Mouse (Mus musculus) left cerebral cortex, postnatal 10 days (tissue): ENCODE results near the gene Vmn1r228. TPM values are rescaled to one million over a fixed set of nuclear protein-coding genes. Genes with fewer than 3 reads are reported as not detected.

Experiments used
- DNase-seq, 2 experiments: peaks; one replicate each; pipeline ENCODE4 v3.0.0; 2021 to 2022; ENCODE audit warnings: low spot score in 2 of 2, mixed read lengths in 1 of 2; ENCODE audit errors: extremely low spot score in 1 of 2
- intact Hi-C: fragments of 180-260 bp; cut with DNase I; formaldehyde crosslinking; loops from one replicate; pipeline ENCODE4 v1.15.1; 2025
- total RNA-seq, 2 experiments: library from RNA; stranded (reverse); gene quantifications; 2 replicates each; pipeline ENCODE4 v1.2.3; 2021

Gene Vmn1r228
- total RNA-seq = not detected

- no peak for DNase-seq
- intact Hi-C loops = no loop called here
Measured at GRCm38 (mm10) chr17:20786057-20786456, at the start of gene Vmn1r228. Vmn1r228 (minus strand) TSS chr17:20786157.

- intact Hi-C loops = no loop called here
- DNase-seq = no peak
Measured at GRCm38 (mm10) chr17:20811255-20811654, 25.3 kb upstream of the Vmn1r228 start, which contains the start of gene Vmn1r229. Vmn1r229 (plus strand) TSS chr17:20811555.

- intact Hi-C loops = no loop called here
- no peak for DNase-seq
Measured at GRCm38 (mm10) chr17:20729543-20729942, 56.4 kb downstream of the Vmn1r228 start, which contains the start of gene Vmn1r227. Vmn1r227 (plus strand) TSS chr17:20729843.

Other genes starting within 250 kb of the Vmn1r228 start
- gene Vmn2r109, start 221.4 kb downstream of the Vmn1r228 start, total RNA-seq = not detected
- gene Vmn2r110, start 189.7 kb downstream of the Vmn1r228 start, total RNA-seq = not detected
- gene Fpr-rs3, start 161.3 kb downstream of the Vmn1r228 start, total RNA-seq = not detected
- gene Vmn1r226, start 103.3 kb downstream of the Vmn1r228 start, total RNA-seq = not detected
- not detected for gene Vmn1r227, start 56.3 kb downstream of the Vmn1r228 start, total RNA-seq
- under 1 TPM; 0.10 to 0.11 TPM for gene Vmn1r229, start 25.4 kb upstream of the Vmn1r228 start, total RNA-seq
- not detected for gene Vmn1r230, start 54.3 kb upstream of the Vmn1r228 start, total RNA-seq
- gene Vmn1r231, start 118.9 kb upstream of the Vmn1r228 start, total RNA-seq = not detected
- not detected for gene Vmn1r232, start 133.6 kb upstream of the Vmn1r228 start, total RNA-seq
- 100 to 1,000 TPM; 797 to 816 TPM for gene Ppp2r1a, start 159.2 kb upstream of the Vmn1r228 start, total RNA-seq
- not detected for gene Vmn1r233, start 210.3 kb upstream of the Vmn1r228 start, total RNA-seq
- 10 to 100 TPM; 22.8 to 24.6 TPM for gene Zfp160, start 222.7 kb upstream of the Vmn1r228 start, total RNA-seq